Mouse (Mus musculus): Measurements from ENCODE around the gene Abca9. TPM values are rescaled to one million over a fixed set of nuclear protein-coding genes. Genes with fewer than 3 reads are reported as not detected.

The Abca9 gene
- polyA plus RNA-seq (2014; fragmentation: Nextera tagmentation; extraction: Ambion mirVana), result 0.85 and 1.4 TPM in 2 replicates

- no peak within 1 kb of the TSS; the same call in 1 of the 2 replicates for H3K4me2 ChIP-seq (ENCODE audit: low read length)
- H3K27ac ChIP-seq (ENCODE audit: low read depth), result peak within 1 kb of the TSS; percentile 18; the same call in 1 of the 2 replicates
- DNase-seq (ENCODE audit: low spot score) (no peak), ATAC-seq (replicated peaks; ENCODE audit: low FRiP score, low TSS enrichment, low read depth) (no peak)
- H3K4me3 ChIP-seq (ENCODE audit: low read depth, low read length), result no peak within 1 kb of the TSS
- no peaks in the 10 kb centered on the region for H3K27me3 ChIP-seq (replicated peaks; ENCODE audit: control insufficient read depth, insufficient read depth, low read length)
- 0 out of 2 replicates have a peak, but pooled peaks cover 2% of the 10 kb centered on the region for H3K9me3 ChIP-seq (ENCODE audit: control insufficient read depth, low read length)
- no peaks in the 10 kb centered on the region for H3K4me1 ChIP-seq (replicated peaks; ENCODE audit: control insufficient read depth, insufficient read depth, low read length)
- H3K36me3 ChIP-seq (ENCODE audit: control insufficient read depth, insufficient read depth, low read length), result no peaks in the 10 kb centered on the region
- no peak within 1 kb of the TSS for H3K9ac ChIP-seq (ENCODE audit: low read length)
- WGBS, result 48% methylated on average over 12 of the region's 12 CpGs
Observed at GRCm38 (mm10) chr11:110167459-110168251, at the start of gene Abca9. TSS of gene Abca9 (minus strand) at chr11:110168196.

DNA sequence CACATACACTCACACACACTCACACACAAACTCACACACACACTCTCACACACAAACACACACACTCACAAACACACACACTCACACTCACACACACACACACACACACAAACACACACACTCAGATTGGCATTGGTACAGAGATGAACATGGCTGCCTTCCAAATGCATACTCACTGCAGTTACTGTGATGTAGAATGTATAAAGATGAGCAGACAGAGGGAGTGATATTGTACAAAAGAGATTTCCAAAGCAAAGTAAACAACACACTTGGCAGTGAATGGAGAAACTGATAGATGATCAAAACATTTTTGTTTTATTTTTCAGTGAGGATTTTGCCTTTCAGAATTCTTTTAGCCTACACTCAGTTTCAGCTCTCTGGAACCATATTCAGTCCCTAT lies 49.1 kb upstream of the Abca9 start:
- Histone ChIP-seq H3K27ac (ENCODE audit: low read depth) (no peak overlapping the region), H3K36me3 (ENCODE audit: control insufficient read depth, insufficient read depth, low read length) (no peaks in the 10 kb centered on the region), H3K4me2 (ENCODE audit: low read length) (no peak overlapping the region), H3K27me3 (replicated peaks; ENCODE audit: control insufficient read depth, insufficient read depth, low read length) (no peaks in the 10 kb centered on the region), H3K4me3 (ENCODE audit: low read depth, low read length) (no peak overlapping the region), H3K4me1 (replicated peaks; ENCODE audit: control insufficient read depth, insufficient read depth, low read length) (no peaks in the 10 kb centered on the region), H3K9me3 (ENCODE audit: control insufficient read depth, low read length) (no peaks in the 10 kb centered on the region), H3K9ac (ENCODE audit: low read length) (no peak overlapping the region)
- ATAC-seq (replicated peaks; ENCODE audit: low FRiP score, low TSS enrichment, low read depth) (no peak), DNase-seq (ENCODE audit: low spot score) (no peak)

DNA sequence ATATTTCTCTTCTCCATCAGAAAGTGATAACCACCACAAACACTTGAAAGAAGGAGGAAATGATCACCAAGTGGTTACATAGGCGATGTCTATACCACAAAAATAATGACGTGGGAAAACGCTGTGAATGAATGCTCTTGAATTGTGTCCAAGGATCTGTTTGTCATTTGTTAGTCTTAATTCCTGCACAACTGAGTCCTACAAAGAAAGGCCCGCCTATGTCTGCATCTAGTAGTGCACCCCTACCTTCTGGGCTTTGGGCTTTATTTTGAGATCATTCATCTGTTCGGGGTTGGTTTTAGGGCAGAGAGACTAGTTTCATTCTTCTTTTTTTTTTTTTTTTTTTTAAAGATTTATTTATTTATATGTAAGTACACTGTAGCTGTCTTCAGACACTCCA lies 35.9 kb upstream of the Abca9 start:
- Histone ChIP-seq H3K27me3 (replicated peaks; ENCODE audit: control insufficient read depth, insufficient read depth, low read length) (no peaks in the 10 kb centered on the region), H3K27ac (ENCODE audit: low read depth) (no peak overlapping the region), H3K9ac (ENCODE audit: low read length) (no peak overlapping the region), H3K4me2 (ENCODE audit: low read length) (no peak overlapping the region), H3K9me3 (ENCODE audit: control insufficient read depth, low read length) (no peaks in the 10 kb centered on the region), H3K4me1 (replicated peaks; ENCODE audit: control insufficient read depth, insufficient read depth, low read length) (no peaks in the 10 kb centered on the region), H3K4me3 (ENCODE audit: low read depth, low read length) (no peak overlapping the region), H3K36me3 (ENCODE audit: control insufficient read depth, insufficient read depth, low read length) (no peaks in the 10 kb centered on the region)
- no peak for ATAC-seq (replicated peaks; ENCODE audit: low FRiP score, low TSS enrichment, low read depth)
- no peak for DNase-seq (ENCODE audit: low spot score)
- WGBS, result 89% methylated on average over 5 of the region's 5 CpGs

GRCm38 (mm10) chr11:110198882-110199281 lies 30.9 kb upstream of the Abca9 start:
- ATAC-seq (replicated peaks; ENCODE audit: low FRiP score, low TSS enrichment, low read depth) (no peak), DNase-seq (ENCODE audit: low spot score) (no peak)
- no peak overlapping the region for H3K4me2 ChIP-seq (ENCODE audit: low read length)
- H3K4me1 ChIP-seq (replicated peaks; ENCODE audit: control insufficient read depth, insufficient read depth, low read length), result no peaks in the 10 kb centered on the region
- H3K9ac ChIP-seq (ENCODE audit: low read length), result no peak overlapping the region
- H3K27me3 ChIP-seq (replicated peaks; ENCODE audit: control insufficient read depth, insufficient read depth, low read length), result no peaks in the 10 kb centered on the region
- no peak overlapping the region for H3K27ac ChIP-seq (ENCODE audit: low read depth)
- no peaks in the 10 kb centered on the region for H3K9me3 ChIP-seq (ENCODE audit: control insufficient read depth, low read length)
- 79% methylated on average over 3 of the region's 3 CpGs for WGBS
- no peak overlapping the region for H3K4me3 ChIP-seq (ENCODE audit: low read depth, low read length)
- H3K36me3 ChIP-seq (ENCODE audit: control insufficient read depth, insufficient read depth, low read length), result no peaks in the 10 kb centered on the region

DNA sequence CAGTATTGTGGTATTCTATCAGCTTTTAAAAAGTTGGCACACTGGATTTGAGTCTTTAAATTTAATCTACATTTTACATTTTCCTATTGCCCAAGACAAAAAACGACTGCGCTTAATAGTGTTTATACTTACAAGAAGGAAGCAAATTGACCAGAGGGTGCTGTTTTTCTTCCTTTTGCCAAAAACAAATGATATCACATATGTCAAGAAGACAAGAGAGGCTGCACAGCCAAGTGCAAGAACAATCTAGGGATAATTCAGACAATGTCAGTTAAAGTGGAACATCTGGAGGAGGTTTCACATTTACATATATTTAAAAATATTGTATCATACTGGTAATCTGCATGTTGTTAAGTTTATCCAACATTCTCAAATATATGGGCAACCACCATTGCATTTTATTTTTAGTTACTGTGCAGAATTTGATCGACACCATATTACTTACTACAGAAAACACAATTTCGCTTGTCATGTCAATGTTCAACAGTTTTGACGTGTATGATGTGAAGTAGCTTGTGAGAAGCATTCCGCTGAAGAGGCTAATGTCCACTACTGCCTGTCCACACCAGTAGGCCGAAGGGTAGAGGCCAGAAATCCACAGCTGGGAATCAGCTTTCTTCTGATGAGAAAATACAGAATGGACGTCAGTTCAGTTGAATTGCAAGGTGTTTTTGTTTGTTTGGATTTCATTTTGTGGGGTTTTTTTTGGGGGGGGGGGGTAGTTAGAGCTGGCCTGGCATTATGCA lies 28.7 kb upstream of the Abca9 start:
- H3K4me2 ChIP-seq (ENCODE audit: low read length), result no peak overlapping the region
- H3K27ac ChIP-seq (ENCODE audit: low read depth), result no peak overlapping the region
- H3K9ac ChIP-seq (ENCODE audit: low read length), result no peak overlapping the region
- 85% methylated on average over 8 of the region's 8 CpGs for WGBS
- DNase-seq (ENCODE audit: low spot score), result no peak
- no peaks in the 10 kb centered on the region for H3K4me1 ChIP-seq (replicated peaks; ENCODE audit: control insufficient read depth, insufficient read depth, low read length)
- no peaks in the 10 kb centered on the region for H3K27me3 ChIP-seq (replicated peaks; ENCODE audit: control insufficient read depth, insufficient read depth, low read length)
- H3K4me3 ChIP-seq (ENCODE audit: low read depth, low read length), result no peak overlapping the region
- ATAC-seq (replicated peaks; ENCODE audit: low FRiP score, low TSS enrichment, low read depth), result no peak
- no peaks in the 10 kb centered on the region for H3K36me3 ChIP-seq (ENCODE audit: control insufficient read depth, insufficient read depth, low read length)
- no peaks in the 10 kb centered on the region for H3K9me3 ChIP-seq (ENCODE audit: control insufficient read depth, low read length)

DNA sequence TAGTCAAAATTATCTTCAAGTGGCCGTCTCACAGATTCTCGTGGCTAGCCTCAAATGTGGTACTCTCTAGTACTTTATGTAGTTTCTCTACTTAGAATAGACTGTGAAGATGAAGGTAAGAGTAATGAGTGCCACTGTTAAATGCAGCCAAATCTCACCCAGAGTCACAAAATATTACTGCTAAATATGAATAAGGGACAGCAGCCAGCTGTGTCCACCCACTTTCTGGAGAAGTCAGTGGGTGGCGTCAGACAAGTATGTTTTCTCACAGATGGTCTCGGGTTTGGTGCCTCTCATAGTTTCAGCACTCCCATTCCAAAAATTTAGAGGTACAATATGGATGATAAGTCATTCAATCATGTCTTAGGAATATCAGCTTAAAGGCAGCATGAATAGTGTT lies 27.3 kb upstream of the Abca9 start:
- H3K27ac ChIP-seq (ENCODE audit: low read depth), result no peak overlapping the region
- no peak overlapping the region for H3K9ac ChIP-seq (ENCODE audit: low read length)
- no peaks in the 10 kb centered on the region for H3K27me3 ChIP-seq (replicated peaks; ENCODE audit: control insufficient read depth, insufficient read depth, low read length)
- no peak for ATAC-seq (replicated peaks; ENCODE audit: low FRiP score, low TSS enrichment, low read depth)
- 90% methylated on average over 4 of the region's 4 CpGs for WGBS
- no peak for DNase-seq (ENCODE audit: low spot score)
- H3K9me3 ChIP-seq (ENCODE audit: control insufficient read depth, low read length), result no peaks in the 10 kb centered on the region
- H3K4me1 ChIP-seq (replicated peaks; ENCODE audit: control insufficient read depth, insufficient read depth, low read length), result no peaks in the 10 kb centered on the region
- H3K4me2 ChIP-seq (ENCODE audit: low read length), result no peak overlapping the region
- no peak overlapping the region for H3K4me3 ChIP-seq (ENCODE audit: low read depth, low read length)
- no peaks in the 10 kb centered on the region for H3K36me3 ChIP-seq (ENCODE audit: control insufficient read depth, insufficient read depth, low read length)

GRCm38 (mm10) chr11:110171212-110171611 lies 3.2 kb upstream of the Abca9 start:
- no peak overlapping the region for H3K9ac ChIP-seq (ENCODE audit: low read length)
- H3K9me3 ChIP-seq (ENCODE audit: control insufficient read depth, low read length), result 0 out of 2 replicates have a peak, but pooled peaks cover 2% of the 10 kb centered on the region
- no peaks in the 10 kb centered on the region for H3K27me3 ChIP-seq (replicated peaks; ENCODE audit: control insufficient read depth, insufficient read depth, low read length)
- H3K36me3 ChIP-seq (ENCODE audit: control insufficient read depth, insufficient read depth, low read length), result no peaks in the 10 kb centered on the region
- DNase-seq (ENCODE audit: low spot score) (no peak), ATAC-seq (replicated peaks; ENCODE audit: low FRiP score, low TSS enrichment, low read depth) (no peak)
- 96% methylated on average over 3 of the region's 3 CpGs for WGBS
- no peaks in the 10 kb centered on the region for H3K4me1 ChIP-seq (replicated peaks; ENCODE audit: control insufficient read depth, insufficient read depth, low read length)
- no peak overlapping the region for H3K27ac ChIP-seq (ENCODE audit: low read depth)
- H3K4me2 ChIP-seq (ENCODE audit: low read length), result no peak overlapping the region
- H3K4me3 ChIP-seq (ENCODE audit: low read depth, low read length), result no peak overlapping the region

DNA sequence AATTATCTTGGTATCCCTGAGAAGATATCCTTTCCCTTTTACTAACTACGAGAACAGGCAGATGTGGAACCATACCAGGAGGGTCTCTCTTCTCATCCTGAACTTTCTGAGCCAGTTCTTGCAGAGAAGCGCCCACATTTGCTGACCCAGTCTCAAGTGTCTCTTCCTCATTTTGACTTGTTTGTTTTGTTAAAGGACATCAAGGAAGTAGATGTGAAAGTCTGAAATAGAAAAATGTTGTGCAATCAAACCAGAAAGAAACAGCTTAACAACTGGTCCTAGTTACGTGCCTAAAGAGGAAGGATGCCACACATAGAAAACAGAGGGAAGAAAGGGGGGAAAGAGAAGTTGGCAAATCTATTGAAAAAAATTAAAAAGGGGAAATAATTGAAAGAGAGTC lies 2.2 kb downstream of the Abca9 start:
- H3K4me2 ChIP-seq (ENCODE audit: low read length), result no peak overlapping the region
- H3K4me1 ChIP-seq (replicated peaks; ENCODE audit: control insufficient read depth, insufficient read depth, low read length), result no peaks in the 10 kb centered on the region
- ATAC-seq (replicated peaks; ENCODE audit: low FRiP score, low TSS enrichment, low read depth), result no peak
- no peaks in the 10 kb centered on the region for H3K27me3 ChIP-seq (replicated peaks; ENCODE audit: control insufficient read depth, insufficient read depth, low read length)
- no peaks in the 10 kb centered on the region for H3K9me3 ChIP-seq (ENCODE audit: control insufficient read depth, low read length)
- no peak overlapping the region for H3K9ac ChIP-seq (ENCODE audit: low read length)
- WGBS, result 54% methylated on average over 3 of the region's 3 CpGs
- H3K36me3 ChIP-seq (ENCODE audit: control insufficient read depth, insufficient read depth, low read length), result no peaks in the 10 kb centered on the region
- no peak overlapping the region for H3K4me3 ChIP-seq (ENCODE audit: low read depth, low read length)
- DNase-seq (ENCODE audit: low spot score), result no peak
- H3K27ac ChIP-seq (ENCODE audit: low read depth), result no peak overlapping the region
